ENCODE assay signal across 14 mouse cellular contexts in genomic region chr5:120151145-120151544, GRCm38 (mm10). TPM values are rescaled to one million over a fixed set of nuclear protein-coding genes. Genes with fewer than 3 reads are reported as not detected.
A peak's percentile ranks its signal among the peaks of the same experiment; 100 is the strongest.
DNase-seq lines count a peak whose midpoint lies in the region; ATAC-seq and TF ChIP-seq lines count a peak whose summit lies in the region.
"Had no signal": no experiment of that assay in that cellular context is flagged by ENCODE, and none has a peak within 500 bp of the region (broad histone marks: within the 10 kb centered on the region; RNA-seq: fewer than 3 reads in every experiment).

No protein-coding gene starts in this region.

- no peaks in the 10 kb centered on the region for H3K27me3 ChIP-seq in forebrain, postnatal 0 days (ENCODE audit: insufficient read depth, low read length)
- H3K27me3 ChIP-seq in forebrain, embryonic 14.5 days (replicated peaks; ENCODE audit: control insufficient read depth, insufficient read depth, low read length): no peaks in the 10 kb centered on the region
- no peaks in the 10 kb centered on the region for H3K27me3 ChIP-seq in liver, adult 2 months (ENCODE audit: control insufficient read depth, insufficient read depth, low read length)
- no peaks in the 10 kb centered on the region for H3K27me3 ChIP-seq in E14TG2a.4 (ENCODE audit: insufficient read depth, low read length)
- H3K27me3 ChIP-seq: heart, embryonic 12.5 days had no signal

- H3K4me3 ChIP-seq in forebrain, postnatal 0 days (ENCODE audit: low read depth, low read length): no peak overlapping the region
- H3K4me3 ChIP-seq in forebrain, embryonic 14.5 days (ENCODE audit: low read depth, low read length): no peak overlapping the region
- no peak overlapping the region for H3K4me3 ChIP-seq in liver, adult 2 months (ENCODE audit: insufficient read depth, low read depth, low read length)
- H3K4me3 ChIP-seq in E14TG2a.4 (replicated peaks; ENCODE audit: low read length): no peak overlapping the region
- H3K4me3 ChIP-seq: heart, embryonic 12.5 days had no signal

- peak; percentile 55 for TF ChIP-seq CTCF in forebrain, postnatal 0 days (IDR thresholded peaks at IDR 0.05; ENCODE audit: low read depth)
- TF ChIP-seq CTCF in liver, adult 2 months (IDR thresholded peaks at IDR 0.05; ENCODE audit: low read depth, low read length): peak; percentile 53; the same call in 1 of the 2 replicates
- TF ChIP-seq CTCF in E14TG2a.4 (conservative IDR thresholded peaks at IDR 0.05; ENCODE audit: low read length): peak; percentile 23
- peak; percentile 50; the same call in 1 of the 2 replicates for TF ChIP-seq CTCF in brain, embryonic 14.5 days (IDR thresholded peaks at IDR 0.05; ENCODE audit: borderline replicate concordance, extremely low read depth, insufficient read depth, insufficient read length)

- WGBS in forebrain, postnatal 0 days: 79% methylated on average over 4 of the region's 4 CpGs
- WGBS in forebrain, embryonic 14.5 days: 68% methylated on average over 4 of the region's 4 CpGs
- WGBS in liver, adult 2 months: 65% methylated on average over 4 of the region's 4 CpGs

- DNase-seq in forebrain, postnatal 0 days: no peak
- DNase-seq in forebrain, embryonic 14.5 days (ENCODE audit: low spot score): no peak
- peak; percentile 43 for DNase-seq in liver, adult 2 months (ENCODE audit: extremely low read depth, low read depth, low spot score)
- no peak for DNase-seq in liver
- peak; percentile 45 for DNase-seq in brain, embryonic 14.5 days (ENCODE audit: low read depth)
- DNase-seq in B cell, adult 2 months: no peak
- no peak for DNase-seq in gastrocnemius, postnatal 4 days (ENCODE audit: low spot score in 2 of 2)
- DNase-seq: adrenal gland, postnatal 25 days; gastrocnemius, postnatal 25 days; kidney, adult 18-20 months had no signal

- no peaks in the 10 kb centered on the region for H3K9me3 ChIP-seq in forebrain, postnatal 0 days (ENCODE audit: low read length)
- H3K9me3 ChIP-seq in forebrain, embryonic 14.5 days (replicated peaks; ENCODE audit: control insufficient read depth, low read length): no peaks in the 10 kb centered on the region
- no peaks in the 10 kb centered on the region for H3K9me3 ChIP-seq in E14TG2a.4 (ENCODE audit: low read length)
- H3K9me3 ChIP-seq: heart, embryonic 12.5 days had no signal

- no peak for TF ChIP-seq POLR2A in liver, adult 2 months (IDR thresholded peaks at IDR 0.05; ENCODE audit: extremely low read depth, insufficient read depth, low read length)
- no peak for TF ChIP-seq POLR2A in brain, embryonic 14.5 days (IDR thresholded peaks at IDR 0.05; ENCODE audit: borderline replicate concordance, extremely low read depth, insufficient read depth, insufficient read length, poor library complexity, severe bottlenecking)

- ATAC-seq in forebrain, postnatal 0 days: no peak
- no peak for ATAC-seq in forebrain, embryonic 14.5 days
- ATAC-seq: CD4-positive, CD25-positive, alpha-beta regulatory T cell, adult 4 months; forebrain, embryonic 16.5 days had no signal

- no peak overlapping the region for H3K9ac ChIP-seq in forebrain, postnatal 0 days
- H3K9ac ChIP-seq in forebrain, embryonic 14.5 days (ENCODE audit: low read length): no peak overlapping the region
- no peak overlapping the region for H3K9ac ChIP-seq in liver, adult 2 months (ENCODE audit: low read depth, low read length)
- H3K9ac ChIP-seq: heart, embryonic 12.5 days had no signal

- H3K36me3 ChIP-seq in forebrain, postnatal 0 days (ENCODE audit: insufficient read depth): no peaks in the 10 kb centered on the region
- no peaks in the 10 kb centered on the region for H3K36me3 ChIP-seq in forebrain, embryonic 14.5 days (ENCODE audit: control insufficient read depth, insufficient read depth, low read length)
- H3K36me3 ChIP-seq in liver, adult 2 months (ENCODE audit: control insufficient read depth, insufficient read depth, low read length): no peaks in the 10 kb centered on the region
- peaks cover 98% of the 10 kb centered on the region for H3K36me3 ChIP-seq in E14TG2a.4 (ENCODE audit: insufficient read depth, low read length)

- peaks cover 7% of the 10 kb centered on the region; the same call in 1 of the 2 replicates for H3K4me1 ChIP-seq in forebrain, postnatal 0 days (ENCODE audit: insufficient read depth)
- peaks cover 9% of the 10 kb centered on the region for H3K4me1 ChIP-seq in forebrain, embryonic 14.5 days (ENCODE audit: control insufficient read depth, insufficient read depth, low read length)
- H3K4me1 ChIP-seq in liver, adult 2 months (ENCODE audit: control insufficient read depth, insufficient read depth, low read length): no peaks in the 10 kb centered on the region
- H3K4me1 ChIP-seq in E14TG2a.4 (replicated peaks; ENCODE audit: low read depth, low read length): peaks cover 26% of the 10 kb centered on the region

- no peaks in the 10 kb centered on the region for H3K79me2 ChIP-seq in liver, adult 2 months (ENCODE audit: control insufficient read depth, insufficient read depth, low read length)

- no peak overlapping the region for H3K4me2 ChIP-seq in forebrain, postnatal 0 days (ENCODE audit: low read depth)
- no peak overlapping the region for H3K4me2 ChIP-seq in forebrain, embryonic 14.5 days (ENCODE audit: low read length)
- H3K4me2 ChIP-seq: heart, embryonic 12.5 days had no signal

- no peak overlapping the region for H3K27ac ChIP-seq in forebrain, postnatal 0 days (ENCODE audit: low read depth, low read length)
- no peak overlapping the region for H3K27ac ChIP-seq in forebrain, embryonic 14.5 days (ENCODE audit: low read depth, low read length)
- H3K27ac ChIP-seq in liver, adult 2 months (replicated peaks; ENCODE audit: insufficient read depth, low read depth, low read length): no peak overlapping the region

RNA-seq across cellular contexts. Expression of gene Rbm19, which starts 34.9 kb away (rescaled TPM):
- 19.1 and 27.2 TPM in 2 replicates for total RNA-seq in forebrain, postnatal 0 days (2014; rRNA removed)
- polyA plus RNA-seq in forebrain, postnatal 0 days (2015; fragmentation: Nextera tagmentation; extraction: Ambion mirVana): 9.9 and 15.0 TPM in 2 replicates
- 12.8 and 15.0 TPM in 2 replicates for polyA plus RNA-seq in forebrain, embryonic 14.5 days (2014; fragmentation: Nextera tagmentation; extraction: Ambion mirVana)
- 4.9 and 5.6 TPM in 2 replicates for total RNA-seq in liver, adult 2 months (2014; rRNA removed)
- polyA plus RNA-seq in liver, adult 2 months (2012; rRNA removed): 8.2 and 9.2 TPM in 2 replicates
- polyA plus RNA-seq in brain, embryonic 14.5 days (2012; rRNA removed): 12.6 and 15.7 TPM in 2 replicates
- total RNA-seq in gastrocnemius, postnatal 4 days (2021): 10 to 100 TPM; 21.8 to 25.6 TPM

Comparison
In these comparisons a context has a peak if more than half of its experiments do, and no peak if none do; other contexts are left out.
1. DNase-seq: peak in liver, adult 2 months (single experiment) and brain, embryonic 14.5 days (single experiment); none in forebrain, postnatal 0 days (single experiment), forebrain, embryonic 14.5 days (single experiment), liver (single experiment), B cell, adult 2 months (0 of 2) and gastrocnemius, postnatal 4 days (0 of 2).
2. Peak in every context shown above with its lines, with median percentiles within 50 percentile points of each other: CTCF ChIP-seq.